Mouse (Mus musculus) lung, adult 2 months (tissue): ENCODE results near the gene Nkpd1.

Experiments
- CTCF ChIP-seq: fragments of 200-500 bp; IDR thresholded peaks from 2 replicates; pipeline ENCODE4 v1.5.1; 2011; ENCODE audit warnings: mild to moderate bottlenecking, low read length, control low read depth; ENCODE audit not compliant: insufficient read depth
- POLR2A ChIP-seq: fragments of 200-500 bp; IDR thresholded peaks from 2 replicates; pipeline ENCODE4 v1.6.1; 2011; ENCODE audit warnings: low read depth, mild to moderate bottlenecking, control low read depth, low read length, borderline replicate concordance; ENCODE audit errors: extremely low read depth

DNA sequence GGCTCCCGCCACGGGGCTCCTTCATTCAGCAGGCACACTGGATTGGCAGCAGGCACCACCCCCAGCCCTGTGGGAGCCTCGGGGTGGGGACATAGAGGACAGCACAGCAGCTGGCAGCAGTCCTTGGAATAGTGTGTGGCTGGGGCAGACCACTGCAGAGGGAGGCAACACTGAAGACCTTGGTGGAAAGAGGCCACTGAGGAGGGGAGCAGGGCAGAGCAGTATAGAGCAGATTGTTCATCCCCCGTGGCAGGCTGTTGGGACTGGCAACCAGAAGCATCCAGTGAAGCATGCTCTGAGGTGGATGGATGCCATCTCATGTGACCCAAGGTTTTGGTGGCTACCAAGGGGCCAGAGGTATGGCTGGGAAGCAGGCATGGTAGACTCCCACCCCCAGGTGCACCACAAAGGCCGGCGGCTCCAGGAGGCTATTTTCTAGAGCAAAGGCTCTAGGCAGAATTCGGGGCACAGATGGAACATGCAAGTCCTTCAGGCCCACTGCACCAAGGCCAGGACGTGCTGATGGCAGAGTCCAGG, 24.6 kb downstream of the Nkpd1 start:
- no peak for TF ChIP-seq CTCF
- no peak for TF ChIP-seq POLR2A
